Mouse (Mus musculus) intestine, embryonic 14.5 days (tissue): ENCODE results near the gene Ift20. TPM values are rescaled to one million over a fixed set of nuclear protein-coding genes. Genes with fewer than 3 reads are reported as not detected.

Source experiments
- ATAC-seq: fragments of 200-750 bp; cut with Nextera tagmentation; replicated peaks from 2 replicates; pipeline ENCODE4 v1.8.0; 2017; ENCODE audit warnings: low read depth, moderate number of reproducible peaks, moderate TSS enrichment, moderate library complexity; ENCODE audit not compliant: low FRiP score, low TSS enrichment
- DNase-seq: peaks from one replicate; pipeline ENCODE4 v3.0.0-alpha.2; 2018; ENCODE audit warnings: low spot score
- H3K27ac ChIP-seq: fragments of 300-500 bp; sonication (generic); 2 replicates; pipeline ENCODE4 v1.5.1; 2014; ENCODE audit warnings: low read depth, mild to moderate bottlenecking, control low read depth
- H3K27me3 ChIP-seq: fragments of 300-500 bp; sonication (generic); replicated peaks from 2 replicates; pipeline ENCODE4 v1.6.1; 2014; ENCODE audit warnings: low read length, control low read depth; ENCODE audit not compliant: control insufficient read depth, insufficient read depth
- H3K36me3 ChIP-seq: fragments of 300-500 bp; sonication (generic); 2 replicates; pipeline ENCODE4 v1.6.1; 2014; ENCODE audit warnings: low read length, control low read depth; ENCODE audit not compliant: control insufficient read depth, insufficient read depth
- H3K4me1 ChIP-seq: fragments of 300-500 bp; sonication (generic); replicated peaks from 2 replicates; pipeline ENCODE4 v1.6.1; 2014; ENCODE audit warnings: low read length, control low read depth, mixed read lengths; ENCODE audit not compliant: control insufficient read depth, insufficient read depth
- H3K4me2 ChIP-seq: fragments of 300-500 bp; sonication (generic); 2 replicates; pipeline ENCODE4 v1.6.1; 2014; ENCODE audit warnings: low read length
- H3K4me3 ChIP-seq: fragments of 300-500 bp; sonication (generic); 2 replicates; pipeline ENCODE4 v1.5.1; 2014; ENCODE audit warnings: low read depth, low read length, control low read depth, mixed read lengths
- H3K9ac ChIP-seq: fragments of 300-500 bp; sonication (generic); 2 replicates; pipeline ENCODE4 v1.6.1; 2014; ENCODE audit warnings: mild to moderate bottlenecking, low read length
- H3K9me3 ChIP-seq: fragments of 300-500 bp; sonication (generic); 2 replicates; pipeline ENCODE4 v1.6.1; 2016; ENCODE audit warnings: low read length, control low read depth; ENCODE audit not compliant: control insufficient read depth
- WGBS: fragments of 180-500 bp; shearing (Covaris S2); extraction: QIAGEN DNeasy Blood & Tissue Kit; methylation state at CpG from one replicate; pipeline ENCODE4 v1.1.7; 2014; 5-methylcytosine and 5-hydroxymethylcytosine counted together
- polyA plus RNA-seq: library from polyadenylated mRNA; unstranded; fragments of >200 nt; fragmentation: Nextera tagmentation; extraction: Ambion mirVana; gene quantifications from 2 replicates; pipeline ENCODE4 v1.2.1, GENCODE M21; 2014

The Ift20 gene
- polyA plus RNA-seq, 1 experiment from 2014 or later = 123 TPM

DNA sequence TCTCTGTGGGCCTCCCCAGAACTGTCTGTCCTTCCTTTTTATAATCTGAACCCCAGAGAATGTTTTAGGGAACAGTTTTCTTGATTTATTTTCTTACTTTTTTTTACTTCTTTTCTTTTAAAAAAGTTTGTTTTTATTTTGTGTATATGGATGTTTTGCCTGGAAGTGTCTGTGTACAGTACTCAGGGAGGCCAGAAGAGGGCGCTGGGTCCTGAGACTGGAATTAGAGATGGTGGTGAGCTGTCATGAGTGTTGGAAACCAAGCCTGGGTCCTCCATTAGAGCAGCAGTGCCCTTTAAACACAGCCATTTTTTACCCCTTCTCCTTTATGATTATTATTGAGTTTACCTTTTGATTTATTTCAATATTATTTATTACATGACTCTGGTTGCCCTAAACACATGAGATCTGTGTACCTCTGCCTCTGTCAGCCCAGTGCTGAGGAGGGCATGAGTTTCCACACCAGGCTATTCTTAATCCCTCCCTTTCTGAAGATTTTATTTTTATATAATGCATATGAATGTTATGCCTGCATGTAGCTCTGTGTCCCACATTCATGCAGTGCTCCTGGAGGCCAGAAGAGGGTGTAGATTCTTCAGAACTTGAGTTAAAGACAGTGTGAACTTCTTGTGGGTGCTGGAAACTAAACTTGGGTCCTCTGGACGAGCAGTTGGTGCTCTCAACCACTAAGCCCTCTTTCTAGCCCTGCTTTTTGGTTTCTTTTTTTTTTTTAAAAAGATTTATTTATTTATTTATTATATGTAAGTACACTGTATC is 20.4 kb upstream of the Ift20 start:
- Histone ChIP-seq H3K4me3 (no peak overlapping the region), H3K9me3 (no peaks in the 10 kb centered on the region), H3K27me3 (no peaks in the 10 kb centered on the region), H3K4me1 (peaks cover 12% of the 10 kb centered on the region), H3K9ac (no peak overlapping the region), H3K4me2 (no peak overlapping the region), H3K27ac (no peak overlapping the region), H3K36me3 (peaks cover 65% of the 10 kb centered on the region)
- WGBS = 70% methylated on average over 2 of the region's 2 CpGs
- ATAC-seq = no peak
- peak; percentile 50 for DNase-seq

- 89% methylated on average over 10 of the region's 10 CpGs for WGBS
- no peak overlapping the region for H3K4me3 ChIP-seq
- H3K27ac ChIP-seq = no peak overlapping the region
- no peaks in the 10 kb centered on the region for H3K27me3 ChIP-seq
- H3K4me2 ChIP-seq = no peak overlapping the region
- no peak for DNase-seq
- no peaks in the 10 kb centered on the region for H3K9me3 ChIP-seq
- no peak for ATAC-seq
- H3K36me3 ChIP-seq = peaks cover 94% of the 10 kb centered on the region
- H3K4me1 ChIP-seq = no peaks in the 10 kb centered on the region
- no peak overlapping the region for H3K9ac ChIP-seq
Observed at GRCm38 (mm10) chr11:78518931-78519330, 17.2 kb upstream of the Ift20 start.

GRCm38 (mm10) chr11:78521880-78522279 is 14.3 kb upstream of the Ift20 start:
- 87% methylated on average over 3 of the region's 3 CpGs for WGBS
- Histone ChIP-seq H3K4me1 (no peaks in the 10 kb centered on the region), H3K4me3 (no peak overlapping the region), H3K27me3 (no peaks in the 10 kb centered on the region), H3K9ac (no peak overlapping the region), H3K27ac (no peak overlapping the region), H3K36me3 (peaks cover 96% of the 10 kb centered on the region), H3K4me2 (no peak overlapping the region), H3K9me3 (no peaks in the 10 kb centered on the region)
- ATAC-seq (no peak), DNase-seq (no peak)

DNA sequence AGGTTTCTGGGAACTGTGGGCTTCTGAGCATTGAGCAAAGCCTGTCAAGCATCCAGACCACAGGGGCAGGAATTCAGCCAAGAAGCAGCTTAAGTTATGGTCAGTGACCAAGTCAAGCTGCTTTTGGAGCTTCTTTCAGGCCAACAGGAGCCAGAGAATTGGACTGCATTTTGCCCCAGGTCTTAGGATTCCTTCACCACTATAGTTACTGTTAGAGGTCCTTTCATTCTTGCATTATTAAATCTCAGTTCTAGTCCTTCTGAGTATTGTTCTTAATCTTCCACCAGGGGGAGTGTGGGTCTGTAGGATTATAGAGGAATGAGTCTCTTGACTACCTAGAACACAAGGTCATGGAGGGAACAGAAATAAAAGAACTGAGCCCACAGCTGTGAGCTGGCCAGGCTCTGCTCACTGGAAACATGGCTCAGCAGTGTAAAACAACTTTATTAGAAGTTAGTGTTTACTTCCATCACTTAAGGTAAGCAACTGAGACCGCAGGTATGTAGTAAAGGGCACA is 13.6 kb upstream of the Ift20 start:
- H3K4me1 ChIP-seq = no peaks in the 10 kb centered on the region
- peaks cover 100% of the 10 kb centered on the region for H3K36me3 ChIP-seq
- H3K4me3 ChIP-seq = no peak overlapping the region
- H3K9ac ChIP-seq = no peak overlapping the region
- WGBS = 81% methylated on average over 1 of the region's 1 CpGs
- H3K27ac ChIP-seq = no peak overlapping the region
- no peak for ATAC-seq
- no peaks in the 10 kb centered on the region for H3K9me3 ChIP-seq
- H3K4me2 ChIP-seq = no peak overlapping the region
- no peaks in the 10 kb centered on the region for H3K27me3 ChIP-seq
- DNase-seq = no peak

- DNase-seq = no peak
- Histone ChIP-seq H3K9ac (no peak overlapping the region), H3K9me3 (no peaks in the 10 kb centered on the region), H3K4me2 (no peak overlapping the region), H3K27me3 (no peaks in the 10 kb centered on the region), H3K4me3 (no peak overlapping the region), H3K27ac (no peak overlapping the region), H3K4me1 (no peaks in the 10 kb centered on the region), H3K36me3 (peaks cover 99% of the 10 kb centered on the region)
- WGBS = 90% methylated on average over 9 of the region's 9 CpGs
- ATAC-seq = no peak
Observed at GRCm38 (mm10) chr11:78523241-78523955, 12.8 kb upstream of the Ift20 start.

GRCm38 (mm10) chr11:78524838-78525237 is 11.3 kb upstream of the Ift20 start:
- DNase-seq = no peak
- WGBS = 92% methylated on average over 2 of the region's 2 CpGs
- Histone ChIP-seq H3K9me3 (no peaks in the 10 kb centered on the region), H3K27ac (no peak overlapping the region), H3K9ac (no peak overlapping the region), H3K36me3 (peaks cover 97% of the 10 kb centered on the region), H3K4me1 (no peaks in the 10 kb centered on the region), H3K4me2 (no peak overlapping the region), H3K27me3 (no peaks in the 10 kb centered on the region), H3K4me3 (no peak overlapping the region)
- ATAC-seq = no peak

DNA sequence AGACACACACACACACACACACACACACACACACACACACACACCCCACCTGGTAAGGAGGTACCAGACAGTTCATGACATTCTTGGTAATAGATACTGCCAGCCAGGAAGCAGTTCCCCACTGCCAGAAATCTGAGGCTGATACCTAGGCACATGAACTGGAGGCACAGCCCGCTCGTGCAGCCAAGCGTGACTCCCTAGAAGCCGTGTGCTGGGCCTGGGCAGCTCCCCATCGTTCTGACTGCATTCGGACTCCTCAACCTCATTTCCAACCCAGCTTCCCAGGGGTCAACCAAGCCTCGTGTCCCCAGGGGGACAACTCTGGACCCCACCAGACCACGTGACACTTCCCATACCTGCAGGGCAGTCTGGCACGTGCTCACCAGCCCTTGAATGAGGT is 7.4 kb upstream of the Ift20 start:
- Histone ChIP-seq H3K4me2 (no peak overlapping the region), H3K4me1 (0 out of 2 replicates have a peak, but pooled peaks cover 5% of the 10 kb centered on the region), H3K36me3 (peaks cover 64% of the 10 kb centered on the region), H3K4me3 (no peak overlapping the region), H3K27me3 (no peaks in the 10 kb centered on the region), H3K27ac (no peak overlapping the region), H3K9ac (no peak overlapping the region), H3K9me3 (no peaks in the 10 kb centered on the region)
- 89% methylated on average over 9 of the region's 9 CpGs for whole genome bisulfite sequencing
- no peak for DNase-seq
- ATAC-seq = no peak

DNA sequence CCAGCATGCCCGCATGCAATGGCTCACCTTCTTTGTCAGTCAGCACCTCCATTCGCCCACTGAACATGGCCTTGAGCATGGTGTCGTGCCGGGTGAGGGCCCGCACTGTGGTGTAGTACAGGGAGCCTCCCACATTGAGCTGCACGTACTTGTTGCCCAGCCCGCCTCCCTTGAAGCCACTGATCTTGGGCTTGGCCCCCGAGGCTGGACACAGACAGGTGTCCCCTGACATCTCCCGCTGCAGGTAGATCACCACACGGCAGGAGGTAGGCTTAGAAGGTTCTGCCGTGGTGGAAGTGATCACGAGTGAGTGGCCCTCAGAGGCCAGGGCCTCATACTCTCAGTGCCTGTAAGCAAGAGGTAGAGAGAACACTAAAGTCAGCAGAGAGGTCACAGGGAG is 6.2 kb upstream of the Ift20 start:
- no peak overlapping the region for H3K4me3 ChIP-seq
- no peak overlapping the region for H3K9ac ChIP-seq
- H3K27me3 ChIP-seq = no peaks in the 10 kb centered on the region
- WGBS = 90% methylated on average over 12 of the region's 12 CpGs
- H3K4me1 ChIP-seq = peaks cover 13% of the 10 kb centered on the region
- no peak for ATAC-seq
- H3K9me3 ChIP-seq = no peaks in the 10 kb centered on the region
- no peak for DNase-seq
- no peak overlapping the region for H3K4me2 ChIP-seq
- H3K27ac ChIP-seq = no peak overlapping the region
- peaks cover 51% of the 10 kb centered on the region for H3K36me3 ChIP-seq
